Mouse (Mus musculus): ENCODE measurements at regions not wholly inside any gene's neighbourhood (a gene's known extent, or its start where the extent isn't known, plus 50 kb on each side); places are given as distances from the start of the nearest gene placed in this dataset.
"Not testable (repeated sequence)": the region's sequence is repeated elsewhere in the genome, so short reads cannot be mapped to it uniquely, and the experiment has no call there.

- no peak for ATAC-seq (ENCODE audit: low TSS enrichment)
These were observed 82.7 kb downstream of the Pmp22 start for GRCm38 (mm10) chr11:63211501-63211900.

DNA sequence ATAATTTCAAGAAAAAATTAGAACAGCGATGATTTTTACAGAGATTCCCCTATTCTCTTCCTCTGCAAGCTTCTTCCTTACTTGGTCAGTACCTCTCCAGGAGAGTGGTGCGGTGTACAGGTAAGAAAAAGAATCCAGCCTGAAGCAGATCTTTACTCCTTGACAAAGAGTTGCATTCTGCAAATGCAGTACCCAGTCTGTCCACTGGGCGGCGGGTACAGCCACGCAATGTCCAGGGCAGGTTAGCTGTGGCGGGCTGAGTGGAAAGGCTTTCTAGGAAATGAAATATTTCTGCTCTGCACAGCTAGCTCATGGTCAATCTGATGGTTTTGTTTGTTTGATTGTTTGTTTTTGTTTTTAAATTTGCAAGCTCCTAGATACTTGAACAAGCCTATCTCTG is 84.3 kb downstream of the Pmp22 start:
- peak; percentile 87 for ATAC-seq (ENCODE audit: low TSS enrichment)

- ATAC-seq (ENCODE audit: low TSS enrichment), result no peak
These were observed 85.2 kb downstream of the Pmp22 start for GRCm38 (mm10) chr11:63213901-63214425.

DNA sequence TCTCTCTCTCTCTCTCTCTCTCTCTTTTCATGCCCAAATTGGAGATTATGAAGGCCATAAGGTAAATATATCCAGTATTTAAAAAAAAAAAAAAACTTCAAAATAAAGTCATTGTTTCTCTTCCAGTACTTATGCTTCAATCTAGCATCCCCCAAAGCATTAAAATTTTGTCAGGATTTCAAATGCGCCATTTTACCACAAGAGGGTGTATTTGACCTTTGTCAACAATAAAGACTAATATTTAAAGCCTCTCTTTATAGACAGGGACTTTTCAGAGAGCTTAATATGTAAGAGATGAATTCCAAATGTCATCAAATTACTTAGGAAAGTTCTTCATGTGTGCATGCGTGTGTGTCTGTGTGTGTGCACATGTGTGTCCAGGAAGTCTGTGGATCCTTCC is 87.2 kb downstream of the Pmp22 start:
- no peak for ATAC-seq (ENCODE audit: low TSS enrichment)

- no peak for ATAC-seq (ENCODE audit: low TSS enrichment)
These were observed 88.3 kb downstream of the Pmp22 start for GRCm38 (mm10) chr11:63217049-63217448.

DNA sequence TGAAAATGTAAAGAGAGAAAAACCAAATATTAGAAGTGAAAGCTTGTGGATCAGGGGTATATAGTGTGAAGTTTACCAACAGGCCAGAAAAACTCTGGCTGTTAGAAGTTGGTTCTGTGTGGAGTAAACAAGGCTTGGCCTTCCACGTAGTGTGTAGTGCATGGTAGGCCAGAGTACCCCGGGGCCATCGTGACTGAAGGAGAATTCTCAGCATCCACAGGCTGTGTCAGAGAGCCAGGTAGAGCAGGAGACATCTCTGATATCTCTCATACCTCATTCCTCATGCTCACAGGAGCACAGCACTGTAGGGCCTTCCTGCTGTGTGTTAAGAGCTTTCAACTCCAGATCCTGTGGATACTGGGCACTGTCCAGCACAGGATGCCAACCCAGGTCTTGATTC is 97.7 kb downstream of the Pmp22 start:
- ATAC-seq (ENCODE audit: low TSS enrichment), result no peak

DNA sequence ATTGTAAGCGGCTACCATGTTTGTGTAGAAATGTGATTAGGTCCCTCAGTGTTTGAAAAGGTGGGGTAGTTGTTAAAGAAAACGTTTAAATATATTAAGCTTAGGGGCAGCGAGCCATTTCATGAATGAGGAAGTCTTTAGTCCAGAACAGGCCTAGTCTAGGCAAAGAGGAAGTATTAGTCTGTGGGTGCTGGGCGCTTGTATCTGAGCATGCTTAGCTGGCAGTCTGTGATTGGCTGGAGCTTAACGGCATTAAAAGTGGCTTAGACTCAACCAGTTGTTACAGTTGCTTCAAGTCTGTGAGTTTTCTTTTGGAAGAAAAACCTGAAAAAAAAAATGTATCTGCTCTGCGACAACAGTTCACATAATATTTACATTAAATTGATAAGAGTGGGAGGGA is 102.0 kb downstream of the Pmp22 start:
- no peak for ATAC-seq (ENCODE audit: low TSS enrichment)

DNA sequence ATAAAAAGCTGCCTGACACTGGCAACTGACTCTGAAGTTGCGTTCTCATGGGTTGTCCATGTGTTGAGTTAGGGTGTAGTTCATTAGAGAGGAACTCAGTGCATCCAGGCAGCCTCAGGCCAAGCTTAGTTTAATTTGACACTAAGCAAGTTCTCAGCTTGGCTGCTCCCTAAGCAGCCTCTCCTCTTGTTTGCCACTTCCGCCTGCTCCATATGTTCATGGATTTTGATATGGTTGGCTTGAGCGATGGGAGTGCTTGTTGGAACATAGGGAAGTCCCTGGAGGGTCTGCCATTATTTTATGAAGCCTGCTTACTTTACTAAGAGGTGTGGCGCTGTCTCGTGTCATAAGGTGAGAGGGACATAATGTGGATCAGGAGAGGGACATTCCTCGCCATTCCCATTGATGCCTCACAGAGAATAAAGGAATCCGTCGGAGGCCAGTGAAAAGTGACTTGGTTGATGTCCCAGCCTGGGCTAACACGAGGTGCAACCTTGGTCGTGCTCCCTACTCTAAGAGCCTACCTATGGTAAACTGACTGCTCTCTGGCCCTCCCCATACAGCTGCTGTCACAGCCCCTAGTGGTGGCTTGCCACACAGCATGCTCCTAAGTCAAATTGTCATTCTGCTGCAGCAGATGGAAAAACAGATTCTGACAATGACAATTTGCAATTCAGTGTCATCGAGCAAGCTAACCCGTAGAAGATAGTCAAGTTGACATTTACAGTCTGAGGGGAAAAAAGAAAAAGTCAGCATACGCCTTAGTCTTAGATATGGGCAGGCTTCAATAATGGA is 104.6 kb downstream of the Pmp22 start:
- ATAC-seq (ENCODE audit: low TSS enrichment), result no peak

- no peak for ATAC-seq (ENCODE audit: low TSS enrichment)
These were observed 105.7 kb downstream of the Pmp22 start for GRCm38 (mm10) chr11:63234481-63234880.

DNA sequence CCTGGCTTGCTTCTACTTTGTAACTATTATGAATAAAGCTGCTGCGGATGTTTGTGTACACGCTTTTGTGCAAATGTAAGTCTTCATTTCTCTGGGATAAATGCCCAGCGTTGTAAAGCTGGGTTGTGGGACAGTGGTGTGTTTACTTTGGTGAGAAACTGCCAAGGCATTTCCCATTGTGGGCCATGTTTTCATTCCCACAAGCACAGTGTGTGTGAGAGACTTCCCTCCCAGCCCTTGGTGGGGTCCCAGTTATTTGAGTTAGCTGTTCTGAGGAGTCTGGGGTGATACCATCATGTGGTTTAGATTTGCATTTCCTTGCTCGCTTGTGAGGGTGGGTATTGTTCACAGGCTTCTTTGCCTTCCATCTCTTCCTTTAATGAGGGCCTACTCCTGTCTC is 109.9 kb downstream of the Pmp22 start:
- no peak for ATAC-seq (ENCODE audit: low TSS enrichment)

- ATAC-seq (ENCODE audit: low TSS enrichment), result no peak
These were observed 115.2 kb downstream of the Pmp22 start for GRCm38 (mm10) chr11:63243906-63244416.

GRCm38 (mm10) chr11:63245041-63245440 is 116.3 kb downstream of the Pmp22 start:
- no peak for ATAC-seq (ENCODE audit: low TSS enrichment)

GRCm38 (mm10) chr11:63246052-63246661 is 117.4 kb downstream of the Pmp22 start:
- ATAC-seq (ENCODE audit: low TSS enrichment), result no peak

- no peak for ATAC-seq (ENCODE audit: low TSS enrichment)
These were observed 123.5 kb downstream of the Pmp22 start for GRCm38 (mm10) chr11:63252012-63252856.

DNA sequence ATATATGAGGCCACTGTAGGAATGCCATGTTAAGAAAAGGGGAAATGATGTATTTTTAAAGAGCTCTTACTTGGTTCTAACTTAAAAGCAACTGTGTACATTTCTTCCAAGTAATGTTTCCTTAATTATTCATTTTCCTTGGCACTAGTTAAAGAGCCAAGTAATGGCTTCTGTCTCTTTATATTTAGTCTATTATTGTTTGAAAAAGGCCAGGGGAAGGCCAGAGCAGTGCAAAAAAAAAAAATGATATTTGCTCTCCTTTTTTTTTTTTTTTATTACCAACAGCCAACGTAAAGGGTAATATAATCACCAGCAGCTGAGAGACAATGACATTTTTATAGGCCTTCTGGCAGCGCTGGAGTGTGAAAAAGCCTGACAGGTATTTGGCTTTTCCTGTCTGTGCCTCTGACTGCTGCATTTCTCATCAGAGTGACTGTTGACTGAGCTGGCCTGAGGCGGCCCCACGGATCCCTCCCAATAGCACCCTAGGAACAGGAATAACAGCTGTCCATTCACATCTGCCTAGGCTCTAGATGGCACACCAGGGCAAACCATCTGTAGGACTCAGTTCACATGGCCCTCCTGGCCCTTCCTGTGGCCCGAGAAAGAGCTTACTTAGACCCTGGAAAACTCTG is 124.3 kb downstream of the Pmp22 start:
- ATAC-seq (ENCODE audit: low TSS enrichment), result no peak

GRCm38 (mm10) chr11:63264432-63265061 is 135.8 kb downstream of the Pmp22 start:
- no peak; the same call in 1 of the 2 replicates for ATAC-seq (ENCODE audit: low TSS enrichment)

DNA sequence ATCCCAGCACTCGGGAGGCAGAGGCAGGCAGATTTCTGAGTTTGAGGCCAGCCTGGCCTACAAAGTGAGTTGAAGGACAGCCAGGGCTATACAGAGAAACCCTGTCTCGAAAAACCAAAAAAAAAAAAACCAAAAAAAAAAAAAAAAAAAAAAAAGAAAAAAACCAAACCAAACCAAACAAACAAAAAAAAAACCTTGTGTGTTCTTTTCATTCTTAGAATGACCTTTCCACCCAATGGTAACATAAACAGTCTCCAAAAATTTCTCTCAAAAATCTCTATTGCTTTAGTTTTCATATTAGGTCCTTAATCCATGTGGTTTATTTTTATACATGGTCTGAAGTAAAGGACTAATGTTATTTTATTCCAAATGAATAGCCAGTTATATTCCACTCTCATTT is 137.5 kb downstream of the Pmp22 start:
- not testable (repeated sequence) for ATAC-seq (ENCODE audit: low TSS enrichment)

GRCm38 (mm10) chr11:63276641-63277040 is 147.9 kb downstream of the Pmp22 start:
- ATAC-seq (ENCODE audit: low TSS enrichment), result no peak

- no peak for ATAC-seq (ENCODE audit: low TSS enrichment)
These were observed 153.1 kb downstream of the Pmp22 start for GRCm38 (mm10) chr11:63281839-63282238.

DNA sequence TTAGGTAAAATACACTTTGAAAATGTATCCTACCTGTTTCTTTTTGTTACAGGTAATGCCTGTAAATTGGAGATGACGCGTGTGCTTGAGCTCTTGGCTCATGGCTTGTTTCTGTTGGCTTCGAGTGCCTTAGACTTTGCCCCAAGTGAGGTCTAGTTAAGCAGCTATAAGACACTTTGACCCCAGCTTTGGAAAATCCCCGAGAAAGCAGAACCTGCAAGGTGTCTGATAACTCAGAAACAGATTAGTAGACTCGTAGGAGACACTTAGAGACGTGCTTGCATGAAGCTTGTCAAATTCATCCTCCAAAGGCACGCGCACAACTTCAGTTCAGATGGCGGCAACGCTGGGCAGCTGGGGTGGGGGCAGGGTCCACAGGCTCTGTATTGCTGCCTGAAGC is 153.8 kb downstream of the Pmp22 start:
- ATAC-seq (ENCODE audit: low TSS enrichment), result no peak

GRCm38 (mm10) chr11:63286026-63286425 is 157.2 kb downstream of the Pmp22 start:
- ATAC-seq (ENCODE audit: low TSS enrichment), result no peak

All from frontal cortex, adult (tissue).